Mouse (Mus musculus): Measurements from ENCODE around the gene Art4. TPM values are rescaled to one million over a fixed set of nuclear protein-coding genes. Genes with fewer than 3 reads are reported as not detected.

Art4 gene
- total RNA-seq (2014; rRNA removed) (not detected in 2 replicates), polyA plus RNA-seq (2015; fragmentation: Nextera tagmentation; extraction: Ambion mirVana) (0.13 and 0.23 TPM in 2 replicates)

- H3K9ac ChIP-seq = no peak within 1 kb of the TSS
- H3K4me2 ChIP-seq (ENCODE audit: low read depth) = no peak within 1 kb of the TSS
- no peak for TF ChIP-seq CTCF (IDR thresholded peaks at IDR 0.05; ENCODE audit: low read depth)
- H3K27me3 ChIP-seq (ENCODE audit: insufficient read depth, low read length) = peaks cover 6% of the 10 kb centered on the region; the same call in 1 of the 2 replicates
- no peaks in the 10 kb centered on the region for H3K9me3 ChIP-seq (ENCODE audit: low read length)
- no peaks in the 10 kb centered on the region for H3K4me1 ChIP-seq (ENCODE audit: insufficient read depth)
- no peak within 1 kb of the TSS for H3K4me3 ChIP-seq (ENCODE audit: low read depth, low read length)
- DNase-seq = no peak
- H3K36me3 ChIP-seq (ENCODE audit: insufficient read depth) = no peaks in the 10 kb centered on the region
- WGBS = 79% methylated on average over 18 of the region's 18 CpGs
- H3K27ac ChIP-seq (ENCODE audit: low read depth, low read length) = no peak within 1 kb of the TSS
- no peak for ATAC-seq
Measured at GRCm38 (mm10) chr6:136857186-136857872, at the start of gene Art4. TSS of gene Art4 (minus strand) at chr6:136857733.

GRCm38 (mm10) chr6:136906937-136907293 is 49.4 kb upstream of the Art4 start:
- TF ChIP-seq CTCF (IDR thresholded peaks at IDR 0.05; ENCODE audit: low read depth) = no peak
- DNase-seq = no peak
- Histone ChIP-seq H3K4me1 (ENCODE audit: insufficient read depth) (no peaks in the 10 kb centered on the region), H3K4me3 (ENCODE audit: low read depth, low read length) (no peak overlapping the region), H3K27ac (ENCODE audit: low read depth, low read length) (no peak overlapping the region), H3K36me3 (ENCODE audit: insufficient read depth) (no peaks in the 10 kb centered on the region), H3K27me3 (ENCODE audit: insufficient read depth, low read length) (no peaks in the 10 kb centered on the region), H3K4me2 (ENCODE audit: low read depth) (no peak overlapping the region), H3K9me3 (ENCODE audit: low read length) (no peaks in the 10 kb centered on the region), H3K9ac (no peak overlapping the region)
- WGBS = 79% methylated on average over 10 of the region's 10 CpGs
- ATAC-seq = no peak

GRCm38 (mm10) chr6:136906283-136906936 is 48.9 kb upstream of the Art4 start:
- 87% methylated on average over 19 of the region's 19 CpGs for WGBS
- H3K27ac ChIP-seq (ENCODE audit: low read depth, low read length) = no peak overlapping the region

GRCm38 (mm10) chr6:136903885-136904470 is 46.4 kb upstream of the Art4 start:
- 56% methylated on average over 8 of the region's 8 CpGs for WGBS
- Histone ChIP-seq H3K4me2 (ENCODE audit: low read depth) (no peak overlapping the region), H3K9me3 (ENCODE audit: low read length) (no peaks in the 10 kb centered on the region), H3K4me1 (ENCODE audit: insufficient read depth) (no peaks in the 10 kb centered on the region), H3K36me3 (ENCODE audit: insufficient read depth) (no peaks in the 10 kb centered on the region), H3K27me3 (ENCODE audit: insufficient read depth, low read length) (no peaks in the 10 kb centered on the region), H3K27ac (ENCODE audit: low read depth, low read length) (no peak overlapping the region), H3K9ac (no peak overlapping the region), H3K4me3 (ENCODE audit: low read depth, low read length) (no peak overlapping the region)
- TF ChIP-seq CTCF (IDR thresholded peaks at IDR 0.05; ENCODE audit: low read depth) = no peak
- no peak for DNase-seq
- no peak for ATAC-seq

More at GRCm38 (mm10) chr6:136906283-136906936, 48.9 kb upstream of the Art4 start:
- DNase-seq (no peak), ATAC-seq (no peak)
- Histone ChIP-seq H3K27me3 (ENCODE audit: insufficient read depth, low read length) (no peaks in the 10 kb centered on the region), H3K4me1 (ENCODE audit: insufficient read depth) (no peaks in the 10 kb centered on the region), H3K9ac (no peak overlapping the region), H3K36me3 (ENCODE audit: insufficient read depth) (no peaks in the 10 kb centered on the region), H3K4me2 (ENCODE audit: low read depth) (no peak overlapping the region), H3K4me3 (ENCODE audit: low read depth, low read length) (no peak overlapping the region), H3K9me3 (ENCODE audit: low read length) (no peaks in the 10 kb centered on the region)
- TF ChIP-seq CTCF (IDR thresholded peaks at IDR 0.05; ENCODE audit: low read depth) = no peak

- H3K9ac ChIP-seq = no peak overlapping the region
Measured at GRCm38 (mm10) chr6:136902527-136902926, 45.0 kb upstream of the Art4 start.

GRCm38 (mm10) chr6:136901010-136901409 is 43.5 kb upstream of the Art4 start:
- no peak for TF ChIP-seq CTCF (IDR thresholded peaks at IDR 0.05; ENCODE audit: low read depth)
- no peak for DNase-seq
- no peak for ATAC-seq
- no peaks in the 10 kb centered on the region for H3K9me3 ChIP-seq (ENCODE audit: low read length)
- no peak overlapping the region for H3K27ac ChIP-seq (ENCODE audit: low read depth, low read length)
- H3K4me1 ChIP-seq (ENCODE audit: insufficient read depth) = no peaks in the 10 kb centered on the region
- H3K27me3 ChIP-seq (ENCODE audit: insufficient read depth, low read length) = no peaks in the 10 kb centered on the region
- 87% methylated on average over 2 of the region's 2 CpGs for WGBS
- no peaks in the 10 kb centered on the region for H3K36me3 ChIP-seq (ENCODE audit: insufficient read depth)
- no peak overlapping the region for H3K4me2 ChIP-seq (ENCODE audit: low read depth)
- H3K4me3 ChIP-seq (ENCODE audit: low read depth, low read length) = no peak overlapping the region
- no peak overlapping the region for H3K9ac ChIP-seq

More at GRCm38 (mm10) chr6:136902527-136902926, 45.0 kb upstream of the Art4 start:
- no peak overlapping the region for H3K27ac ChIP-seq (ENCODE audit: low read depth, low read length)
- H3K9me3 ChIP-seq (ENCODE audit: low read length) = no peaks in the 10 kb centered on the region
- H3K36me3 ChIP-seq (ENCODE audit: insufficient read depth) = no peaks in the 10 kb centered on the region
- 93% methylated on average over 9 of the region's 9 CpGs for WGBS
- H3K4me1 ChIP-seq (ENCODE audit: insufficient read depth) = no peaks in the 10 kb centered on the region
- no peak for TF ChIP-seq CTCF (IDR thresholded peaks at IDR 0.05; ENCODE audit: low read depth)
- no peak overlapping the region for H3K4me2 ChIP-seq (ENCODE audit: low read depth)
- DNase-seq = no peak
- H3K27me3 ChIP-seq (ENCODE audit: insufficient read depth, low read length) = no peaks in the 10 kb centered on the region
- no peak overlapping the region for H3K4me3 ChIP-seq (ENCODE audit: low read depth, low read length)
- ATAC-seq = no peak
